Mouse (Mus musculus) stomach, postnatal 0 days (tissue): ENCODE results near the gene Igfbpl1.

Experiments used
- CTCF ChIP-seq: IDR thresholded peaks from 2 replicates; pipeline ENCODE4 v1.5.1; 2016; ENCODE audit warnings: antibody characterized with exemption, low read depth, mild to moderate bottlenecking, moderate library complexity
- EP300 ChIP-seq: optimal IDR thresholded peaks from 2 replicates; pipeline ENCODE3; 2016; ENCODE audit warnings: antibody characterized with exemption

GRCm38 (mm10) chr4:45818814-45819207 is 7.9 kb downstream of the Igfbpl1 start:
- TF ChIP-seq CTCF (no peak), EP300 (no peak)
